Mouse (Mus musculus): ENCODE data around the gene Bag6.

Gene Bag6

GRCm38 (mm10) chr17:35134801-35135590, at the start of gene Bag6:
Bag6 (plus strand) TSS chr17:35135178.
- in situ Hi-C loops (cut with MboI; ENCODE audit: unreplicated experiment in 2 of 2): loop anchor here in 1 of 2 experiments (25.0 kb wide), 1 partner anchor 377 kb away; the partner anchor contains the start of genes Cchcr1, Pou5f1 and Tcf19

- in situ Hi-C loops (cut with MboI; ENCODE audit: unreplicated experiment in 2 of 2): loop anchor here in 1 of 2 experiments (25.0 kb wide), 1 partner anchor 223 kb away; the partner anchor contains the start of genes Cfb, Nelfe and Skiv2l
These were observed 49.6 kb upstream of the Bag6 start, which contains the start of gene Ly6g6f for GRCm38 (mm10) chr17:35085208-35085865. Ly6g6f (minus strand) TSS chr17:35085610.

- in situ Hi-C loops (cut with MboI; ENCODE audit: unreplicated experiment in 2 of 2): loop anchor here in 1 of 2 experiments (25.0 kb wide), 1 partner anchor 226 kb away; the partner anchor contains the start of genes Cfb, Nelfe and Skiv2l
These were observed 46.8 kb upstream of the Bag6 start for GRCm38 (mm10) chr17:35088151-35088550.

- in situ Hi-C loops (cut with MboI; ENCODE audit: unreplicated experiment in 2 of 2): loop anchor here in 1 of 2 experiments (25.0 kb wide), 1 partner anchor 227 kb away; the partner anchor contains the start of genes Cfb, Nelfe and Skiv2l
These were observed 45.9 kb upstream of the Bag6 start, which contains the start of gene Abhd16a for GRCm38 (mm10) chr17:35088825-35089644. Abhd16a (plus strand) TSS chr17:35089263.

- in situ Hi-C loops (cut with MboI; ENCODE audit: unreplicated experiment in 2 of 2): loop anchor here in 1 of 2 experiments (25.0 kb wide), 1 partner anchor 228 kb away; the partner anchor contains the start of genes Cfb, Nelfe and Skiv2l
These were observed 44.6 kb upstream of the Bag6 start for GRCm38 (mm10) chr17:35090166-35090932.

GRCm38 (mm10) chr17:35092403-35093198, 42.4 kb upstream of the Bag6 start:
- in situ Hi-C loops (cut with MboI; ENCODE audit: unreplicated experiment in 2 of 2): loop anchor here in 1 of 2 experiments (25.0 kb wide), 1 partner anchor 230 kb away; the partner anchor contains the start of genes Cfb, Nelfe and Skiv2l

- in situ Hi-C loops (cut with MboI; ENCODE audit: unreplicated experiment in 2 of 2): loop anchor here in 1 of 2 experiments (25.0 kb wide), 1 partner anchor 232 kb away; the partner anchor contains the start of genes Cfb, Nelfe and Skiv2l
These were observed 40.3 kb upstream of the Bag6 start for GRCm38 (mm10) chr17:35094475-35095365.

- in situ Hi-C loops (cut with MboI; ENCODE audit: unreplicated experiment in 2 of 2): loop anchor here in 1 of 2 experiments (25.0 kb wide), 1 partner anchor 234 kb away; the partner anchor contains the start of genes Cfb, Nelfe and Skiv2l
These were observed 38.4 kb upstream of the Bag6 start for GRCm38 (mm10) chr17:35096597-35096996.

GRCm38 (mm10) chr17:35097164-35097655, 37.8 kb upstream of the Bag6 start:
- in situ Hi-C loops (cut with MboI; ENCODE audit: unreplicated experiment in 2 of 2): loop anchor here in 1 of 2 experiments (25.0 kb wide), 1 partner anchor 235 kb away; the partner anchor contains the start of genes Cfb, Nelfe and Skiv2l

GRCm38 (mm10) chr17:35100196-35100765, 34.7 kb upstream of the Bag6 start:
- in situ Hi-C loops (cut with MboI; ENCODE audit: unreplicated experiment in 2 of 2): loop anchor here in 1 of 2 experiments (10.0 kb wide), 1 partner anchor 75 kb away; the partner anchor contains the start of gene Sapcd1

- in situ Hi-C loops (cut with MboI; ENCODE audit: unreplicated experiment in 2 of 2): loop anchor here in 1 of 2 experiments (10.0 kb wide), 1 partner anchor 76 kb away; the partner anchor contains the start of gene Sapcd1
These were observed 33.8 kb upstream of the Bag6 start for GRCm38 (mm10) chr17:35101161-35101560.

GRCm38 (mm10) chr17:35102299-35102698, 32.7 kb upstream of the Bag6 start:
- in situ Hi-C loops (cut with MboI; ENCODE audit: unreplicated experiment in 2 of 2): loop anchor here in 1 of 2 experiments (10.0 kb wide), 1 partner anchor 77 kb away; the partner anchor contains the start of gene Sapcd1

- in situ Hi-C loops (cut with MboI; ENCODE audit: unreplicated experiment in 2 of 2): loop anchor here in 1 of 2 experiments (10.0 kb wide), 1 partner anchor 78 kb away; the partner anchor contains the start of gene Sapcd1
These were observed 31.7 kb upstream of the Bag6 start for GRCm38 (mm10) chr17:35103221-35103690.

GRCm38 (mm10) chr17:35104079-35104478, 30.9 kb upstream of the Bag6 start:
- in situ Hi-C loops (cut with MboI; ENCODE audit: unreplicated experiment in 2 of 2): loop anchor here in 1 of 2 experiments (10.0 kb wide), 1 partner anchor 79 kb away; the partner anchor contains the start of gene Sapcd1

- in situ Hi-C loops (cut with MboI; ENCODE audit: unreplicated experiment in 2 of 2): loop anchor here (5.0 to 10.0 kb wide), 2 partner anchors 42 to 80 kb away; partner anchors contain the start of gene Sapcd1 (in 1 of the 2)
These were observed 30.2 kb upstream of the Bag6 start for GRCm38 (mm10) chr17:35104754-35105153.

All from v-Abl transformed pro-B cells (cell line).